Mouse (Mus musculus): ENCODE data around the gene Acsl4. TPM values are rescaled to one million over a fixed set of nuclear protein-coding genes. Genes with fewer than 3 reads are reported as not detected.

Acsl4 gene
- 25.7 and 28.5 TPM in 2 replicates for polyA plus RNA-seq (2015; fragmentation: Nextera tagmentation; extraction: Ambion mirVana)

DNA sequence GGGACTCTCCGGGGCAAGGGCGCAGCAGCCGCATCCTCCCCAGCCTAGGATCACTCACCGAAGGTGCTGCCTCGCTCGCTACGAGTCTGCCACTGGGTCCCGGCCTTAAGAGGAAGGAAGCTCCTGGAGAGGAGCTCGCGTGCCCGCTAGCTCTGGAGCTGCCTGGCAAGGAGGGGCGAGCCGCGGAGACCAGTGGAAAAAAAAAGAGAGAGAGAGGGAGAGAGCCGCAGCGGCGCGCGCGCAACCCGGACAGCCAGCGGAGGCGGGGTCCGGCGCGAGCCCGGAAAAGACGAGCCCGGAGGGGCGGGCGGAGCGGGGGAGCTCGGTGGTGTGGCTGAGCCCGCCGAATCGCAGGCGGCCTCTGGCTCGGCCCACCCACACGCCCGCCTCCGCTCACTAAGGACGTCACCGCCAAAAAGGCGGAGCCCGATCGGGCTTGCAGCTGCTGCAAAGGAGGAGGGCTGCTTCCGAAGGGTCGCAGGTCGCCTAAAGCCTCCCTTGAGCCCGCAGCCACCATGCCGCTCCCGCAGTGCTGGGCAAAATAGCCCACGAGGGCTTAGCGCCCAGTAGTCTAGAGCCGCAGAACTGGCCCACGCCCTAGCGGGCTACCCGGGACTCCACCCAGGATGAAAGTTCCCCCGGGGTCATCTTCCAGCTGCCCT, at the start of gene Acsl4:
TSS of gene Acsl4 (minus strand) at position 289 of the 662 bp plus-strand sequence.
- H3K4me1 ChIP-seq, result 0 out of 2 replicates have a peak, but pooled peaks cover 2% of the 10 kb centered on the region
- 12% methylated on average over 53 of the region's 59 CpGs for WGBS
- H3K27ac ChIP-seq (replicated peaks), result peak within 1 kb of the TSS; percentile 87
- H3K36me3 ChIP-seq, result no peaks in the 10 kb centered on the region
- H3K27me3 ChIP-seq (replicated peaks), result peaks cover 8% of the 10 kb centered on the region; the same call in 1 of the 2 replicates
- peak; percentile 98 for ATAC-seq (ENCODE audit: low FRiP score)
- peak within 1 kb of the TSS; percentile 59 for H3K4me3 ChIP-seq (replicated peaks)
- H3K4me2 ChIP-seq, result peak within 1 kb of the TSS; percentile 58
- H3K9ac ChIP-seq (replicated peaks), result peak within 1 kb of the TSS; percentile 64
- no peaks in the 10 kb centered on the region for H3K9me3 ChIP-seq (replicated peaks)

- WGBS, result 47% methylated on average over 4 of the region's 4 CpGs
- Histone ChIP-seq H3K9ac (replicated peaks) (no peak overlapping the region), H3K4me3 (replicated peaks) (no peak overlapping the region), H3K27me3 (replicated peaks) (peaks cover 4% of the 10 kb centered on the region; the same call in 1 of the 2 replicates), H3K4me1 (no peaks in the 10 kb centered on the region), H3K36me3 (no peaks in the 10 kb centered on the region), H3K4me2 (no peak overlapping the region), H3K9me3 (replicated peaks) (no peaks in the 10 kb centered on the region), H3K27ac (replicated peaks) (no peak overlapping the region)
- no peak for ATAC-seq (ENCODE audit: low FRiP score)
Observed at GRCm38 (mm10) chrX:142437971-142438504, 47.7 kb upstream of the Acsl4 start.

DNA sequence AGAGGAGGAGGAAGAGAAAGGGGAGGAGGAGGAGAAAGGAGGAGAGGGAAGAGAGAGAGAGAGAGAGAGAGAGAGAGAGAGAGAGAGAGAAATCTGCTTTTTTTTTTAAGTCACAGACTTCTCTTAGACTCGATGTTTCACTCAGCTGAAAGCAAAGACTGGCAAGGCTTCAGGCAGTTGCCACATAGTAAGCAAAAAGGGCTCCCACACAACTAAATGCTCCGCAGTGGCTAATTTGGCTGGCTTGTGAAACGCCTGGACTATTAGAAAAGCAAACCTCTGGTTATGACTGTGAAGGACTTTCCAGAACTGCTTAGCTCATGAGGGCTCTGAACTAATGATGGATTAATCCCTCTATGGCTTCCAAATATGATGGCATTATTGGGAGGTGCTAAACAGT, 42.5 kb upstream of the Acsl4 start:
- no peaks in the 10 kb centered on the region for H3K4me1 ChIP-seq
- no peak overlapping the region for H3K27ac ChIP-seq (replicated peaks)
- WGBS, result 62% methylated on average over 3 of the region's 3 CpGs
- peaks cover 3% of the 10 kb centered on the region; the same call in 1 of the 2 replicates for H3K27me3 ChIP-seq (replicated peaks)
- no peak overlapping the region for H3K4me3 ChIP-seq (replicated peaks)
- H3K4me2 ChIP-seq, result no peak overlapping the region
- H3K9ac ChIP-seq (replicated peaks), result no peak overlapping the region
- no peaks in the 10 kb centered on the region for H3K9me3 ChIP-seq (replicated peaks)
- no peaks in the 10 kb centered on the region for H3K36me3 ChIP-seq
- no peak for ATAC-seq (ENCODE audit: low FRiP score)

- Histone ChIP-seq H3K4me2 (no peak overlapping the region), H3K27ac (replicated peaks) (no peak overlapping the region), H3K9me3 (replicated peaks) (no peaks in the 10 kb centered on the region), H3K9ac (replicated peaks) (no peak overlapping the region), H3K36me3 (no peaks in the 10 kb centered on the region), H3K4me3 (replicated peaks) (no peak overlapping the region), H3K27me3 (replicated peaks) (0 out of 2 replicates have a peak, but pooled peaks cover 4% of the 10 kb centered on the region), H3K4me1 (no peaks in the 10 kb centered on the region)
- no peak for ATAC-seq (ENCODE audit: low FRiP score)
- 70% methylated on average over 4 of the region's 4 CpGs for WGBS
Observed at GRCm38 (mm10) chrX:142427111-142427510, 36.8 kb upstream of the Acsl4 start.

- WGBS, result 88% methylated on average over 4 of the region's 4 CpGs
- H3K4me1 ChIP-seq, result no peaks in the 10 kb centered on the region
- no peak overlapping the region for H3K4me2 ChIP-seq
- 0 out of 2 replicates have a peak, but pooled peaks cover 4% of the 10 kb centered on the region for H3K27me3 ChIP-seq (replicated peaks)
- ATAC-seq (ENCODE audit: low FRiP score), result no peak
- H3K4me3 ChIP-seq (replicated peaks), result no peak overlapping the region
- no peak overlapping the region for H3K9ac ChIP-seq (replicated peaks)
- no peak overlapping the region for H3K27ac ChIP-seq (replicated peaks)
- H3K36me3 ChIP-seq, result no peaks in the 10 kb centered on the region
- H3K9me3 ChIP-seq (replicated peaks), result no peaks in the 10 kb centered on the region
Observed at GRCm38 (mm10) chrX:142426628-142427027, 36.3 kb upstream of the Acsl4 start.

GRCm38 (mm10) chrX:142413884-142414283, 23.5 kb upstream of the Acsl4 start:
- Histone ChIP-seq H3K4me2 (no peak overlapping the region), H3K27ac (replicated peaks) (no peak overlapping the region), H3K9me3 (replicated peaks) (no peaks in the 10 kb centered on the region), H3K36me3 (no peaks in the 10 kb centered on the region), H3K4me1 (no peaks in the 10 kb centered on the region), H3K27me3 (replicated peaks) (0 out of 2 replicates have a peak, but pooled peaks cover 4% of the 10 kb centered on the region), H3K4me3 (replicated peaks) (no peak overlapping the region), H3K9ac (replicated peaks) (no peak overlapping the region)
- no peak for ATAC-seq (ENCODE audit: low FRiP score)
- WGBS, result 85% methylated on average over 2 of the region's 2 CpGs

DNA sequence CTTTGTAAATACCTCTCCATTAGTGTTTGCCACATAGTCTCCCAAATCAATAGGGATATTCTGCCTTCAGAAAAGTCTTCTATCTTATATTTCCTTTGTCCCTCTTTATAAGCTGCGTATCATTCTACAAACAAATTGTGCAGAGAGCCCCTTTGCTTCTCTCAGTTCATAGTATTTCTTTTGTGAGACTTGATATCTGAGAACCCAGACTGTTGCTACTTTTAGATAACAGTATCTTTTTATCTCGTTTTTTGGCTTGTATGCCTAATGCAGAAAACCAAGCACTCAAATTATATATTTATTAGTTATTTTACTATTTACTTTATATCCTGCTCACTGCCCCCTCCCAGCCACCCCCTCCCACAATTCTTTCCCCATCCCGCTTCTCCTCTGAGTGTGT, 19.7 kb upstream of the Acsl4 start:
- 90% methylated on average over 3 of the region's 3 CpGs for WGBS
- Histone ChIP-seq H3K9me3 (replicated peaks) (no peaks in the 10 kb centered on the region), H3K36me3 (no peaks in the 10 kb centered on the region), H3K4me3 (replicated peaks) (no peak overlapping the region), H3K4me2 (no peak overlapping the region), H3K27me3 (replicated peaks) (0 out of 2 replicates have a peak, but pooled peaks cover 4% of the 10 kb centered on the region), H3K9ac (replicated peaks) (no peak overlapping the region), H3K27ac (replicated peaks) (no peak overlapping the region), H3K4me1 (no peaks in the 10 kb centered on the region)
- ATAC-seq (ENCODE audit: low FRiP score), result no peak

DNA sequence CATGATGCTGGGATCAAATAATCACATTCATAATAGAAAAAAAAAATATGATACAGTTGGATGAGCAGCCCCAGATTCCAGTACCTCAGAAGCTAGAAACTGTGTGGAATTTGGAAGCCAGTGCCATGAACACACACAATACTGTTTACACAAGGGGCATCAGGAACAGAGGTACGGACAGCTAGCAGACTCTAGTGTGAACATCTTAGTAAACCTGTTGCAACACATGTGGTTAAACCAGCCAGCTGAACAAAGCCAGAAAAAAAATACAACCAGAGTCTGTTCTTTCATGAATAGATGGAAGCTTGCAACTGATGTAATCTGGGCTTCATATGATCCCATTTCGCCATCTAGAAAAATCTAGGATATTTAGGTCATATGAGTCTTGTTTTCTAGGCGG, 19.0 kb upstream of the Acsl4 start:
- no peak overlapping the region for H3K4me3 ChIP-seq (replicated peaks)
- no peaks in the 10 kb centered on the region for H3K36me3 ChIP-seq
- H3K4me1 ChIP-seq, result no peaks in the 10 kb centered on the region
- no peaks in the 10 kb centered on the region for H3K9me3 ChIP-seq (replicated peaks)
- 93% methylated on average over 3 of the region's 3 CpGs for WGBS
- no peak overlapping the region for H3K27ac ChIP-seq (replicated peaks)
- H3K27me3 ChIP-seq (replicated peaks), result 0 out of 2 replicates have a peak, but pooled peaks cover 4% of the 10 kb centered on the region
- ATAC-seq (ENCODE audit: low FRiP score), result no peak
- H3K9ac ChIP-seq (replicated peaks), result no peak overlapping the region
- H3K4me2 ChIP-seq, result no peak overlapping the region

DNA sequence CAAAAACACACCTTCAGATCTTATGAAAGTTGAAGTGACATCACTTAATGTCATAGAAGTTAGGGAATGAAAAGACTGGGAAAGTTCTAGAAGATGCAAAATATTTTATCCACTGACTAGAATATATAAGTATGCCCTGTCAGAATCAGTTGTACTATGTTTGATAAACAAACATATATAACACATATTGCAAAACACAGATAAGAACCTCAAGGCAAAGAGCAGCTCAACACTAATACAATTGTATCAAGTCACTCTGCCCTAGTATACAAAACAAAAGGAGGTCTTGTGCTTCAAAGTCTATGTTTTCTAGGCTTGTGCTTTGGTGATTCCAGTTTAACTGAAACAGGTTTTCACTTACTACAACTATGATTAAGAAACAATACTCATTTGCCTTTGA, 12.8 kb upstream of the Acsl4 start:
- Histone ChIP-seq H3K9me3 (replicated peaks) (no peaks in the 10 kb centered on the region), H3K36me3 (no peaks in the 10 kb centered on the region), H3K4me2 (no peak overlapping the region), H3K9ac (replicated peaks) (no peak overlapping the region), H3K4me1 (no peaks in the 10 kb centered on the region), H3K4me3 (replicated peaks) (no peak overlapping the region), H3K27ac (replicated peaks) (no peak overlapping the region), H3K27me3 (replicated peaks) (no peaks in the 10 kb centered on the region; the same call in 1 of the 2 replicates)
- ATAC-seq (ENCODE audit: low FRiP score), result no peak

GRCm38 (mm10) chrX:142398621-142399020, 8.3 kb upstream of the Acsl4 start:
- Histone ChIP-seq H3K9ac (replicated peaks) (no peak overlapping the region), H3K4me3 (replicated peaks) (no peak overlapping the region), H3K9me3 (replicated peaks) (no peaks in the 10 kb centered on the region), H3K27ac (replicated peaks) (no peak overlapping the region), H3K4me1 (no peaks in the 10 kb centered on the region), H3K4me2 (no peak overlapping the region), H3K36me3 (no peaks in the 10 kb centered on the region), H3K27me3 (replicated peaks) (no peaks in the 10 kb centered on the region; the same call in 1 of the 2 replicates)
- WGBS, result 73% methylated on average over 2 of the region's 2 CpGs
- ATAC-seq (ENCODE audit: low FRiP score), result no peak

GRCm38 (mm10) chrX:142390909-142391265, 552 bp upstream of the Acsl4 start:
- WGBS, result 38% methylated on average over 7 of the region's 7 CpGs

DNA sequence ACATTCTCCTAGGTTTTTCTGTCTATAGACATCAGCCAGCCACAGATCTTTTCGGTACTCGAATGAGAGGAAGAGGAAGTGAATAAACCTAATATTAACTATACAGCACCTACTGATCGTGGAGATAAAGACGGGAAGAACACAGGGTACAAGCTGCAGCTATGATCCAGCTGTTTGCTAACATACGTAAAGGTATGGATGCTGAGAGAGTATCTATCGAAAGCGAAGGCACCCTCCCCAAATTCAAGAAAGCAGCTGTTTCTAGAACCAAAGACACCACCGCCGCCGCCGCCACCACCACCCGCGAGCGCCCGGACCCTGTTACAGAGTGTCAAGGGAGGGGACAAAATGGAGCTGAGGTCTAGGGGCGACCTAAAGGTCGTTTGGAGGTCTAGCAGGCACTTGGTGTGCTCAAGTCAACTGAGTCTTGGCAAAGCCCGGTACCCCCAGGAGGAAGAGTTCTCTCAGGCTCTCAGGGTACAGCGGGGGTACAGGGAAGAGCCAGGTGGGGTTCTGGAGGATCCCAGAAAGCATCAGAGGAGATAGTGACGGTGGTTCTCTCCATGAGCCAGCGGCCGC, 665 bp downstream of the Acsl4 start:
- H3K4me3 ChIP-seq (replicated peaks), result peak overlapping the region; percentile 59
- peak overlapping the region; percentile 58 for H3K4me2 ChIP-seq
- 25% methylated on average over 22 of the region's 22 CpGs for WGBS
- 0 out of 2 replicates have a peak, but pooled peaks cover 2% of the 10 kb centered on the region for H3K4me1 ChIP-seq
- no peaks in the 10 kb centered on the region for H3K36me3 ChIP-seq
- H3K9ac ChIP-seq (replicated peaks), result peak overlapping the region; percentile 60
- H3K27me3 ChIP-seq (replicated peaks), result peaks cover 8% of the 10 kb centered on the region; the same call in 1 of the 2 replicates
- ATAC-seq (ENCODE audit: low FRiP score), result peak; percentile 58
- H3K9me3 ChIP-seq (replicated peaks), result no peaks in the 10 kb centered on the region
- H3K27ac ChIP-seq (replicated peaks), result peak overlapping the region; percentile 87

More at GRCm38 (mm10) chrX:142390909-142391265, 552 bp upstream of the Acsl4 start:
- Histone ChIP-seq H3K27ac (replicated peaks) (peak overlapping the region; percentile 87), H3K4me2 (peak overlapping the region; percentile 58), H3K36me3 (no peaks in the 10 kb centered on the region), H3K9ac (replicated peaks) (peak overlapping the region; percentile 64), H3K9me3 (replicated peaks) (no peaks in the 10 kb centered on the region), H3K4me1 (0 out of 2 replicates have a peak, but pooled peaks cover 2% of the 10 kb centered on the region), H3K27me3 (replicated peaks) (peaks cover 8% of the 10 kb centered on the region; the same call in 1 of the 2 replicates), H3K4me3 (replicated peaks) (peak overlapping the region; percentile 59)
- ATAC-seq (ENCODE audit: low FRiP score), result no peak
